Mouse (Mus musculus) midbrain, embryonic 14.5 days (tissue): ENCODE results near the gene Plcxd1. TPM values are rescaled to one million over a fixed set of nuclear protein-coding genes. Genes with fewer than 3 reads are reported as not detected.

Source experiments
- ATAC-seq: fragments of 200-750 bp; cut with Nextera tagmentation; 2 replicates; pipeline ENCODE4 v1.8.0; 2017; ENCODE audit warnings: moderate number of reproducible peaks, moderate library complexity; ENCODE audit not compliant: low FRiP score, low TSS enrichment
- DNase-seq: peaks from one replicate; pipeline ENCODE4 v3.0.0-alpha.2; 2015
- H3K27ac ChIP-seq: fragments of 300-500 bp; sonication (generic); replicated peaks from 2 replicates; pipeline ENCODE4 v1.5.1; 2014; ENCODE audit warnings: mild to moderate bottlenecking, low read depth, low read length, moderate library complexity
- H3K27me3 ChIP-seq: fragments of 300-500 bp; sonication (generic); 2 replicates; pipeline ENCODE4 v1.6.1; 2014; ENCODE audit warnings: low read length, control low read depth, mixed read lengths; ENCODE audit not compliant: control insufficient read depth, insufficient read depth
- H3K36me3 ChIP-seq: fragments of 300-500 bp; sonication (generic); 2 replicates; pipeline ENCODE4 v1.6.1; 2014; ENCODE audit warnings: low read length, control low read depth; ENCODE audit not compliant: control insufficient read depth, insufficient read depth
- H3K4me1 ChIP-seq: fragments of 300-500 bp; sonication (generic); 2 replicates; pipeline ENCODE4 v1.6.1; 2014; ENCODE audit warnings: mild to moderate bottlenecking, antibody characterized with exemption, low read length, control low read depth; ENCODE audit not compliant: control insufficient read depth, insufficient read depth
- H3K4me2 ChIP-seq: fragments of 300-500 bp; sonication (generic); 2 replicates; pipeline ENCODE4 v1.6.1; 2014; ENCODE audit warnings: mild to moderate bottlenecking, low read length, moderate library complexity
- H3K4me3 ChIP-seq: fragments of 300-500 bp; sonication (generic); replicated peaks from 2 replicates; pipeline ENCODE4 v1.5.1; 2014; ENCODE audit warnings: low read depth, low read length
- H3K9ac ChIP-seq: fragments of 300-500 bp; sonication (generic); replicated peaks from 2 replicates; pipeline ENCODE4 v1.6.1; 2014; ENCODE audit warnings: mild to moderate bottlenecking, low read length, moderate library complexity
- H3K9me3 ChIP-seq: fragments of 300-500 bp; sonication (generic); 2 replicates; pipeline ENCODE4 v1.6.1; 2016; ENCODE audit warnings: low read length, control low read depth, mixed read lengths; ENCODE audit not compliant: control insufficient read depth
- WGBS: fragments of 180-500 bp; shearing (Covaris S2); extraction: QIAGEN DNeasy Blood & Tissue Kit; methylation state at CpG from one replicate; pipeline ENCODE4 v1.1.7; 2014; 5-methylcytosine and 5-hydroxymethylcytosine counted together
- polyA plus RNA-seq: library from polyadenylated mRNA; unstranded; fragments of >200 nt; fragmentation: Nextera tagmentation; extraction: Ambion mirVana; gene quantifications from 2 replicates; pipeline ENCODE4 v1.2.1, GENCODE M21; 2014

Plcxd1 gene
- polyA plus RNA-seq, 1 experiment from 2014 or later: 1.9 TPM

GRCm38 (mm10) chr5:110135293-110136086 is 35.7 kb downstream of the Plcxd1 start, which contains the start of gene Chfr:
Gene Chfr (plus strand): TSS chr5:110135842.
- Histone ChIP-seq H3K9ac (peak within 1 kb of the TSS; percentile 83), H3K27ac (peak within 1 kb of the TSS; percentile 81), H3K4me3 (peak within 1 kb of the TSS; percentile 84), H3K4me1 (peaks cover 9% of the 10 kb centered on the region), H3K27me3 (no peaks in the 10 kb centered on the region), H3K36me3 (peaks cover 21% of the 10 kb centered on the region), H3K9me3 (peaks cover 6% of the 10 kb centered on the region), H3K4me2 (peak within 1 kb of the TSS; percentile 81)
- WGBS: 3% methylated on average over 46 of the region's 46 CpGs
- DNase-seq: peak; percentile 99
- ATAC-seq: peak; percentile 100

GRCm38 (mm10) chr5:110136087-110136464 is 36.3 kb downstream of the Plcxd1 start:
- H3K36me3 ChIP-seq: peaks cover 22% of the 10 kb centered on the region
- ATAC-seq: peak; percentile 49; the same call in 1 of the 2 replicates
- peak overlapping the region; percentile 81 for H3K27ac ChIP-seq
- DNase-seq: no peak
- 7% methylated on average over 18 of the region's 18 CpGs for WGBS
- peak overlapping the region; percentile 81 for H3K4me2 ChIP-seq
- peaks cover 9% of the 10 kb centered on the region for H3K4me1 ChIP-seq
- peak overlapping the region; percentile 83 for H3K9ac ChIP-seq
- H3K27me3 ChIP-seq: no peaks in the 10 kb centered on the region
- H3K9me3 ChIP-seq: peaks cover 4% of the 10 kb centered on the region; the same call in 1 of the 2 replicates
- peak overlapping the region; percentile 84 for H3K4me3 ChIP-seq

- Histone ChIP-seq H3K27me3 (no peaks in the 10 kb centered on the region), H3K4me1 (peaks cover 9% of the 10 kb centered on the region), H3K36me3 (peaks cover 37% of the 10 kb centered on the region), H3K9me3 (peaks cover 4% of the 10 kb centered on the region; the same call in 1 of the 2 replicates), H3K4me2 (no peak overlapping the region), H3K27ac (no peak overlapping the region), H3K9ac (no peak overlapping the region), H3K4me3 (no peak overlapping the region)
- ATAC-seq: no peak
- 94% methylated on average over 3 of the region's 3 CpGs for WGBS
- DNase-seq: no peak
These were observed 38.0 kb downstream of the Plcxd1 start for GRCm38 (mm10) chr5:110137816-110138215.

GRCm38 (mm10) chr5:110139325-110139724 is 39.6 kb downstream of the Plcxd1 start:
- Histone ChIP-seq H3K4me2 (no peak overlapping the region), H3K4me3 (no peak overlapping the region), H3K9me3 (no peaks in the 10 kb centered on the region), H3K4me1 (peaks cover 9% of the 10 kb centered on the region), H3K36me3 (peaks cover 49% of the 10 kb centered on the region), H3K9ac (no peak overlapping the region), H3K27ac (no peak overlapping the region), H3K27me3 (no peaks in the 10 kb centered on the region)
- DNase-seq (no peak), ATAC-seq (no peak)
- WGBS: 95% methylated on average over 3 of the region's 3 CpGs

- H3K36me3 ChIP-seq: peaks cover 60% of the 10 kb centered on the region
- no peaks in the 10 kb centered on the region for H3K9me3 ChIP-seq
- no peak overlapping the region for H3K4me2 ChIP-seq
- no peak overlapping the region for H3K9ac ChIP-seq
- H3K27ac ChIP-seq: no peak overlapping the region
- peaks cover 9% of the 10 kb centered on the region for H3K4me1 ChIP-seq
- no peak for ATAC-seq
- 96% methylated on average over 7 of the region's 7 CpGs for WGBS
- H3K4me3 ChIP-seq: no peak overlapping the region
- no peak for DNase-seq
- no peaks in the 10 kb centered on the region for H3K27me3 ChIP-seq
These were observed 40.7 kb downstream of the Plcxd1 start for GRCm38 (mm10) chr5:110140424-110140823.

- H3K27ac ChIP-seq: no peak overlapping the region
- no peak overlapping the region for H3K4me3 ChIP-seq
- peaks cover 78% of the 10 kb centered on the region for H3K36me3 ChIP-seq
- WGBS: 96% methylated on average over 2 of the region's 2 CpGs
- ATAC-seq (no peak), DNase-seq (no peak)
- H3K27me3 ChIP-seq: no peaks in the 10 kb centered on the region
- no peaks in the 10 kb centered on the region for H3K9me3 ChIP-seq
- no peaks in the 10 kb centered on the region for H3K4me1 ChIP-seq
- H3K9ac ChIP-seq: no peak overlapping the region
- no peak overlapping the region for H3K4me2 ChIP-seq
These were observed 42.5 kb downstream of the Plcxd1 start for GRCm38 (mm10) chr5:110142309-110142708.

GRCm38 (mm10) chr5:110143007-110143406 is 43.2 kb downstream of the Plcxd1 start:
- ATAC-seq: no peak

More at GRCm38 (mm10) chr5:110143007-110143406, 43.2 kb downstream of the Plcxd1 start:
- Histone ChIP-seq H3K27me3 (no peaks in the 10 kb centered on the region), H3K4me2 (no peak overlapping the region), H3K9ac (no peak overlapping the region), H3K27ac (no peak overlapping the region), H3K4me3 (no peak overlapping the region), H3K9me3 (no peaks in the 10 kb centered on the region), H3K4me1 (no peaks in the 10 kb centered on the region), H3K36me3 (peaks cover 82% of the 10 kb centered on the region)
- peak; percentile 24 for DNase-seq
- 89% methylated on average over 5 of the region's 5 CpGs for WGBS
